ENCODE assay signal across 8 mouse cellular contexts in genomic region chr7:25010090-25010913, GRCm38 (mm10). TPM values are rescaled to one million over a fixed set of nuclear protein-coding genes. Genes with fewer than 3 reads are reported as not detected.
DNase-seq lines count a peak whose midpoint lies in the region; ATAC-seq and TF ChIP-seq lines count a peak whose summit lies in the region.

No protein-coding gene starts in this region.

- DNase-seq in thymus, adult 2 months, result peak; percentile 19
- DNase-seq in thymus, postnatal 10 days (ENCODE audit: low spot score in 2 of 2), result no peak
- peak; percentile 87 for DNase-seq in cerebellum, adult 9-11 months
- DNase-seq in liver, embryonic 13.5 days, result no peak

- H3K9ac ChIP-seq in kidney, embryonic 16.5 days (replicated peaks; ENCODE audit: low read length), result no peak overlapping the region
- no peak overlapping the region for H3K9ac ChIP-seq in liver, embryonic 13.5 days
- peak overlapping the region; percentile 70 for H3K9ac ChIP-seq in neural tube, embryonic 13.5 days

- peaks cover 16% of the 10 kb centered on the region for H3K4me1 ChIP-seq in thymus, adult 2 months (replicated peaks; ENCODE audit: control insufficient read depth, insufficient read depth, low read length)
- peaks cover 11% of the 10 kb centered on the region for H3K4me1 ChIP-seq in kidney, embryonic 16.5 days (ENCODE audit: insufficient read depth, low read length)
- H3K4me1 ChIP-seq in liver, embryonic 13.5 days (replicated peaks), result peaks cover 14% of the 10 kb centered on the region; the same call in 1 of the 2 replicates
- H3K4me1 ChIP-seq in neural tube, embryonic 13.5 days (replicated peaks), result peaks cover 62% of the 10 kb centered on the region

- peak overlapping the region; percentile 20 for H3K4me3 ChIP-seq in thymus, adult 2 months (ENCODE audit: control insufficient read depth, insufficient read depth, low read length)
- peak overlapping the region; percentile 39 for H3K4me3 ChIP-seq in kidney, embryonic 16.5 days (ENCODE audit: low read length)
- H3K4me3 ChIP-seq in liver, embryonic 13.5 days (replicated peaks), result peak overlapping the region; percentile 41
- peak overlapping the region; percentile 32 for H3K4me3 ChIP-seq in neural tube, embryonic 13.5 days

- TF ChIP-seq CTCF in thymus, adult 2 months (IDR thresholded peaks at IDR 0.05; ENCODE audit: borderline replicate concordance, control insufficient read depth, extremely low read depth, insufficient read depth, low read length, poor library complexity), result peak; percentile 77; the same call in 1 of the 2 replicates

- H3K9me3 ChIP-seq in kidney, embryonic 16.5 days (ENCODE audit: low read length), result no peaks in the 10 kb centered on the region
- no peaks in the 10 kb centered on the region for H3K9me3 ChIP-seq in liver, embryonic 13.5 days (replicated peaks)
- H3K9me3 ChIP-seq in neural tube, embryonic 13.5 days, result no peaks in the 10 kb centered on the region

- no peak for TF ChIP-seq POLR2A in thymus, adult 2 months (IDR thresholded peaks at IDR 0.05; ENCODE audit: control insufficient read depth, extremely low read depth, insufficient read depth, low read length, poor library complexity)

- ATAC-seq in frontal cortex, adult (ENCODE audit: low TSS enrichment), result peak; percentile 10; the same call in 1 of the 2 replicates
- peak; percentile 55; the same call in 1 of the 2 replicates for ATAC-seq in kidney, embryonic 16.5 days (ENCODE audit: low FRiP score, low TSS enrichment)
- no peak for ATAC-seq in liver, embryonic 13.5 days (ENCODE audit: low read depth)
- no peak for ATAC-seq in neural tube, embryonic 13.5 days (ENCODE audit: low read depth)
- no peak for ATAC-seq in erythroid progenitor cell, adult 5-6 weeks (replicated peaks; ENCODE audit: low FRiP score, poor library complexity, severe bottlenecking)

- H3K4me2 ChIP-seq in kidney, embryonic 16.5 days (replicated peaks; ENCODE audit: low read depth, low read length), result peak overlapping the region; percentile 60
- peak overlapping the region; percentile 61 for H3K4me2 ChIP-seq in liver, embryonic 13.5 days
- peak overlapping the region; percentile 56 for H3K4me2 ChIP-seq in neural tube, embryonic 13.5 days

- no peaks in the 10 kb centered on the region for H3K36me3 ChIP-seq in thymus, adult 2 months (ENCODE audit: control insufficient read depth, insufficient read depth, low read length)
- peaks cover 3% of the 10 kb centered on the region for H3K36me3 ChIP-seq in kidney, embryonic 16.5 days (ENCODE audit: insufficient read depth, low read length)
- H3K36me3 ChIP-seq in liver, embryonic 13.5 days, result 0 out of 2 replicates have a peak, but pooled peaks cover 2% of the 10 kb centered on the region
- peaks cover 45% of the 10 kb centered on the region for H3K36me3 ChIP-seq in neural tube, embryonic 13.5 days

- H3K27ac ChIP-seq in thymus, adult 2 months (ENCODE audit: control insufficient read depth, insufficient read depth, low read length), result no peak overlapping the region
- H3K27ac ChIP-seq in kidney, embryonic 16.5 days (ENCODE audit: low read length), result no peak overlapping the region
- no peak overlapping the region for H3K27ac ChIP-seq in liver, embryonic 13.5 days
- H3K27ac ChIP-seq in neural tube, embryonic 13.5 days (replicated peaks), result peak overlapping the region; percentile 97

- 5% methylated on average over 96 of the region's 97 CpGs for WGBS in thymus, adult 2 months
- WGBS in kidney, embryonic 16.5 days, result 2% methylated on average over 75 of the region's 97 CpGs
- WGBS in liver, embryonic 13.5 days (ENCODE audit: insufficient replicate concordance), result 2% methylated on average over 90 of the region's 97 CpGs
- WGBS in neural tube, embryonic 13.5 days, result 2% methylated on average over 95 of the region's 97 CpGs

- H3K27me3 ChIP-seq in thymus, adult 2 months (ENCODE audit: control insufficient read depth, insufficient read depth, low read length), result peaks cover 11% of the 10 kb centered on the region; the same call in 1 of the 2 replicates
- peaks cover 70% of the 10 kb centered on the region for H3K27me3 ChIP-seq in kidney, embryonic 16.5 days (ENCODE audit: insufficient read depth, low read length)
- peaks cover 69% of the 10 kb centered on the region for H3K27me3 ChIP-seq in liver, embryonic 13.5 days
- H3K27me3 ChIP-seq in neural tube, embryonic 13.5 days, result peaks cover 61% of the 10 kb centered on the region

RNA-seq across cellular contexts. Expression of gene Atp1a3, which starts 4.5 kb away (rescaled TPM):
- polyA plus RNA-seq in thymus, adult 2 months (2012; rRNA removed), result 5.6 and 7.1 TPM in 2 replicates
- 0.66 and 1.5 TPM in 2 replicates for polyA plus RNA-seq in kidney, embryonic 16.5 days (2015; fragmentation: Nextera tagmentation; extraction: Ambion mirVana)
- polyA plus RNA-seq in liver, embryonic 13.5 days (2015; fragmentation: Nextera tagmentation; extraction: Ambion mirVana), result 0.82 and 0.87 TPM in 2 replicates
- 261 and 282 TPM in 2 replicates for polyA plus RNA-seq in neural tube, embryonic 13.5 days (2015; fragmentation: Nextera tagmentation; extraction: Ambion mirVana)
- total RNA-seq in erythroid progenitor cell, adult 5-6 weeks (2015; ENCODE audit: low replicate concordance), result 5.4 and 15.1 TPM in 2 replicates
- 3.3 TPM in 1 of 2 replicates, not detected in the other for total RNA-seq in erythroid progenitor cell, adult 5-6 weeks (2017; ENCODE audit: low replicate concordance)

RNA-seq across cellular contexts. Expression of gene Rabac1, which starts 37.7 kb away (rescaled TPM):
- 433 and 569 TPM in 2 replicates for polyA plus RNA-seq in thymus, adult 2 months (2012; rRNA removed)
- 183 and 199 TPM in 2 replicates for polyA plus RNA-seq in kidney, embryonic 16.5 days (2015; fragmentation: Nextera tagmentation; extraction: Ambion mirVana)
- polyA plus RNA-seq in liver, embryonic 13.5 days (2015; fragmentation: Nextera tagmentation; extraction: Ambion mirVana), result 56.4 and 59.5 TPM in 2 replicates
- 255 and 276 TPM in 2 replicates for polyA plus RNA-seq in neural tube, embryonic 13.5 days (2015; fragmentation: Nextera tagmentation; extraction: Ambion mirVana)
- total RNA-seq in erythroid progenitor cell, adult 5-6 weeks (2015; ENCODE audit: low replicate concordance), result 8.3 and 8.8 TPM in 2 replicates
- 7.3 and 18.0 TPM in 2 replicates for total RNA-seq in erythroid progenitor cell, adult 5-6 weeks (2017; ENCODE audit: low replicate concordance)

Comparison
In these comparisons a context has a peak if more than half of its experiments do, and no peak if none do; other contexts are left out.
1. DNase-seq: peak in thymus, adult 2 months (single experiment) and cerebellum, adult 9-11 months (single experiment); none in thymus, postnatal 10 days (0 of 2) and liver, embryonic 13.5 days (single experiment).
2. ATAC-seq: peak in frontal cortex, adult (single experiment) and kidney, embryonic 16.5 days (single experiment); none in liver, embryonic 13.5 days (single experiment), neural tube, embryonic 13.5 days (single experiment) and erythroid progenitor cell, adult 5-6 weeks (single experiment).
3. RNA of gene Atp1a3, which starts 4.5 kb away (polyA plus RNA-seq): 261 to 282 TPM in neural tube, embryonic 13.5 days; 5.6 to 7.1 TPM in thymus, adult 2 months, 0.82 to 0.87 TPM in liver, embryonic 13.5 days and 0.66 to 1.5 TPM in kidney, embryonic 16.5 days; every median in the first group is over 10 times any median in the second.
4. Peak in every context shown above with its lines, with median percentiles within 50 percentile points of each other: H3K4me3 ChIP-seq and H3K4me2 ChIP-seq.